Mouse (Mus musculus): ENCODE measurements around the gene Slc38a11. TPM values are rescaled to one million over a fixed set of nuclear protein-coding genes. Genes with fewer than 3 reads are reported as not detected.

The Slc38a11 gene
- polyA plus RNA-seq, 1 experiment from 2014 or later: 0.17 TPM

DNA sequence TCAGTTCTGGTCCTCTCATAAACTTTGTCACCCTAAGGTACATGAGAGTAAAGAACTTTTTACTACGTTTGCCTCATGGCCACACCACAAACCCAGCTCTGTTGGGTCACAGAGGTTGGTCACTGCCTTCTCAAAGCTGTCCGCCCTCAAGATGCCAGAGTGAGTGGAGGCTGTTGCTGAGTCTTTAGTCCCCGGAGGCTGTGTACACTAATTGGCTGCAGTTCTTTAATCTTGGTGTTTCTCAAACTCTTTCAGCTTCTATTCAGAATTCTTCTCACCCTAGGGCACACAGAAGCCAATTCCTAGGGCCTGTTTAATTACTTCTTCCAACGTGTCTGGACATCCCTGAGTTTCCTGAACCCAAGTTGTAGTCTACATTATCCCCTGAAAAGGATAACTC, 96.0 kb downstream of the Slc38a11 start:
- Histone ChIP-seq H3K27me3 (ENCODE audit: insufficient read depth, poor library complexity, severe bottlenecking) (no peaks in the 10 kb centered on the region), H3K36me3 (no peaks in the 10 kb centered on the region), H3K9me3 (no peaks in the 10 kb centered on the region), H3K4me1 (replicated peaks) (no peaks in the 10 kb centered on the region), H3K4me3 (no peak overlapping the region), H3K27ac (no peak overlapping the region)
- WGBS: 58% methylated on average over 4 of the region's 4 CpGs
- DNase-seq (ENCODE audit: low spot score): no peak

- Histone ChIP-seq H3K27me3 (ENCODE audit: insufficient read depth, poor library complexity, severe bottlenecking) (no peaks in the 10 kb centered on the region), H3K9me3 (no peaks in the 10 kb centered on the region), H3K36me3 (no peaks in the 10 kb centered on the region), H3K27ac (no peak overlapping the region), H3K4me1 (replicated peaks) (no peaks in the 10 kb centered on the region), H3K4me3 (no peak overlapping the region)
- no peak for DNase-seq (ENCODE audit: low spot score)
- 83% methylated on average over 5 of the region's 5 CpGs for WGBS
Measured at GRCm38 (mm10) chr2:65266576-65267299, 97.1 kb downstream of the Slc38a11 start.

Other genes with a start within 250 kb of the Slc38a11 start
- gene Cobll1, start 124.6 kb downstream of the Slc38a11 start, polyA plus RNA-seq (2016; fragmentation: Nextera tagmentation; extraction: Ambion mirVana): 2.5 and 2.8 TPM in 2 replicates
- gene Scn3a, start 203.6 kb upstream of the Slc38a11 start, polyA plus RNA-seq (2016; fragmentation: Nextera tagmentation; extraction: Ambion mirVana): 6.3 and 17.0 TPM in 2 replicates